Mouse (Mus musculus) embryonic fibroblast, embryonic 13.5 days (primary cell): ENCODE measurements at regions not wholly inside any gene's neighbourhood (a gene's known extent, or its start where the extent isn't known, plus 50 kb on each side); places are given as distances from the start of the nearest gene placed in this dataset.

Experiments used
- CTCF ChIP-seq: IDR thresholded peaks from 2 replicates; pipeline ENCODE4 v1.5.1; 2011; ENCODE audit warnings: mild to moderate bottlenecking, control low read depth, low read length, moderate library complexity, borderline replicate concordance; ENCODE audit not compliant: insufficient read depth
- POLR2A ChIP-seq: IDR thresholded peaks from 2 replicates; pipeline ENCODE4 v1.6.1; 2011; ENCODE audit warnings: low read depth, mild to moderate bottlenecking, control low read depth, low read length, moderate library complexity

GRCm38 (mm10) chr3:80567514-80567913 is 235.1 kb downstream of the Gria2 start:
- TF ChIP-seq CTCF (no peak), POLR2A (no peak)
